Mouse (Mus musculus): ENCODE measurements around the gene Rnasel. TPM values are rescaled to one million over a fixed set of nuclear protein-coding genes. Genes with fewer than 3 reads are reported as not detected.
A peak's percentile ranks its signal among the peaks of the same experiment; 100 is the strongest.

Gene Rnasel
- polyA plus RNA-seq (2015; fragmentation: Nextera tagmentation; extraction: Ambion mirVana): 16.2 and 16.7 TPM in 2 replicates

DNA sequence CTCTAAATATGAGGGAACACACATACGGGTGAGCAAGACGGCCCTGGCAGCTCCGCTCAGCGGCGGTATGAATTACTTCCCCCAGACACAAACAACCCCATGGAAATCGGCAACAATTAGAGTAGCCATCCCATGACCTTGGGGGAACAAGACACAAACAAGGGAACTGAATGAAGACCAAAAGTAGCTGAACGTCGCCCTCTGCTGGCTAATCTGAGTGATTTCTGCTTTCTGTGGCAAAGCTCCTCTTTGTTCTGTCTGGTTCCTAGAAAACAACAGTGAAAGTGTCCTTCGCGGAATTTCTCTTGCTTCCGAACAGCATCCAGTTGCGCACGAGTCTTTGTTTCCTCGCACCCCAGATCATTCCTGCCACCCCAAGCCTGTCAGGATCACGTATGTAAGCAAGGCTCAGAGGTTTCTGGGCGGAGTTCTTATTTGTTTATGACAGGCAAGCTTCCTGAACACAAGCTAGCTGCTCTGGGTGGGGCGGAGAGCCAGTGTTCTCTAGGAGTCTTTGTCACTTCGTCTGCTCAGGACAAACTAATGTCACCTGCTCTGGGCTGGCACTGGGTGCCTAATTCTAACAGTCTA is at the start of gene Rnasel:
Gene Rnasel, plus strand, starts transcription at position 216 of the 591 bp plus-strand sequence.
- no peaks in the 10 kb centered on the region for H3K9me3 ChIP-seq
- peak within 1 kb of the TSS; percentile 72 for H3K9ac ChIP-seq
- H3K36me3 ChIP-seq: no peaks in the 10 kb centered on the region
- 0 out of 2 replicates have a peak, but pooled peaks have one; percentile 60 for ATAC-seq (ENCODE audit: insufficient number of reproducible peaks, insufficient read depth, low FRiP score, low TSS enrichment, low read depth)
- peak within 1 kb of the TSS; percentile 47 for H3K4me3 ChIP-seq
- peak within 1 kb of the TSS; percentile 11; the same call in 1 of the 2 replicates for H3K27ac ChIP-seq
- H3K27me3 ChIP-seq: no peaks in the 10 kb centered on the region
- H3K4me2 ChIP-seq: peak within 1 kb of the TSS; percentile 63
- H3K4me1 ChIP-seq: peaks cover 28% of the 10 kb centered on the region
- 2% methylated on average over 18 of the region's 18 CpGs for WGBS

DNA sequence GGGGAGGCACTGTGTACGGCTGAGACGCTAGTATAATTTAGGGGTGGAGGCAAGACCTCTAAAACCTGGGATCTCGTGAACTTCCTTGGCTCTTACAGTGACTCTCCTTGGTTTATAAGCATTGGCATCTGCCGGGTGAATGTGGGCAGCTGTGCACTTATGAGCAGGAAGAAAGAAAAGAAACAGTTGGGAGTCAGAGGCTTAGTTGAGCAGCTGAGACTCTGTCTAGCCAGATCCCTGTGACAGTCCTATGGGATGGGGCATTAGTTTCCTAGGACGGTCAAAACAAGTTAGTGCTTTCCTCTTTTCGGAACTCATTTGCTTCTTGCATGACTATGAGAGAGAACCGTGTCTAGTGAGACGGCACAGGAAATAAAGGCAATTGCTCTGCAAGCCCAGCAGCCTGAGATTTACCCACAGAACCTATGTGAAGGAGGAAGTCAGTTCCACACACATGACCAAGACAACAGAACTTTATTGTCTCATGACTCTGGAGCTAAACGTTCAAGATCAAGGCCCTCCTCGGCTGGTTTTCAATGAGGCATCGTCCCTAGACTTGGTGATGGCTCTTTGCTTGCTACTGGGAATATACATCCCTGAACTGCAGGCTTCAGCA is 48.7 kb upstream of the Rnasel start:
- Histone ChIP-seq H3K4me1 (peaks cover 69% of the 10 kb centered on the region), H3K27me3 (no peaks in the 10 kb centered on the region; the same call in 1 of the 2 replicates), H3K4me3 (no peak overlapping the region), H3K36me3 (no peaks in the 10 kb centered on the region), H3K4me2 (no peak overlapping the region), H3K27ac (no peak overlapping the region), H3K9me3 (no peaks in the 10 kb centered on the region), H3K9ac (no peak overlapping the region)
- WGBS: 77% methylated on average over 11 of the region's 11 CpGs
- no peak for ATAC-seq (ENCODE audit: insufficient number of reproducible peaks, insufficient read depth, low FRiP score, low TSS enrichment, low read depth)

DNA sequence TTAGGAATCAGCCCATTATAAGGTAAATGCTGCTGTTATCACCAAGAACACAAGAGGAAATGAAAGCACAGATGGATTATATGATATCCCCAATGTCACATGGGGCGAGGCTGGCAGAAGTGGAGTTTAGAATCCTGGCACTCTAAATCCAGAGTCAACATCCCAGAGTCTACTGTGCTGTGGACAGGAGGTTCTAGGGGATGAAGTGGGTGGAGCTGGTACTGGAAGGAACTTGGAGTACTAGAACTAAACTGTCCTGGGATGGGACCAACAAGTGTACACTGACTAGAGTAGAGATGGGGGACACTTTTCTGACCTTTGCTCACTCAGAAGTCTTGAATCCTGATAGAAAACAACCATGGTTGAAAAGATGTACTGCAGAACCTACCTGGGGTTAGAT is 47.8 kb upstream of the Rnasel start:
- Histone ChIP-seq H3K27me3 (no peaks in the 10 kb centered on the region; the same call in 1 of the 2 replicates), H3K36me3 (no peaks in the 10 kb centered on the region), H3K4me2 (no peak overlapping the region), H3K9me3 (no peaks in the 10 kb centered on the region), H3K27ac (no peak overlapping the region), H3K4me1 (peaks cover 69% of the 10 kb centered on the region), H3K4me3 (no peak overlapping the region), H3K9ac (no peak overlapping the region)
- ATAC-seq (ENCODE audit: insufficient number of reproducible peaks, insufficient read depth, low FRiP score, low TSS enrichment, low read depth): no peak
- WGBS: 85% methylated on average over 1 of the region's 1 CpGs

DNA sequence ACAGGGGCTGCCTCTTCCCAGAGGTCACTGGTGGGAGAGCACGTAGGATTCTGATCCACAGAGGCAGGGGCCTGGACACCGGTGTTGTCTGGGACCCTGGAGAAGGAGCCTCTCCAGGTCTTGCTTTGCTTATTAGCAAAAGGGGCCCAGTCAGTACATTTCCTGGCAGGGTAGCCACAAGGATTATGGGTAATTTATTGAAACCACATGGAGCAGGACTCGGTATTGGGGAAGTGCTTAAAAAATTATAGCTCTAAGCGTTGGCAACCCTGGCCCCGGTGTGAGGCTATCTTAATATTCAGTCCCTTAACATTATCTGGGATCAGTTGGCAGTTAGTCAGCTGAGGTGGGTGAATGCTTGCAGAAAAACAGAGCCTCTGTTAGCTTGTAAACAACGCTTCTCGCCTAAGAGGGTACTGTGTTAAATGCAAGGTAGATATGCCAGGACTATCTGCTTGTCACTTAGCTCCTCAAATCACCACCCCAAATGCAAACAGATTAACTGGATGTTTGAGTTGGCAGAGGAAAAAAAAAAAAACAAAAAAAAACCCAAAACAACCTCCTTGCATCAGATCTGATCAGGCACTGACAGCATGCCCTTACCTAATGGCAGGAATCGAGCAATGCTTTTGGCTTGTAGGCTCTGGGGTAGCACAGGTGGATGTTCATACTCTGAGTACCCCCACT is 46.9 kb upstream of the Rnasel start:
- ATAC-seq (ENCODE audit: insufficient number of reproducible peaks, insufficient read depth, low FRiP score, low TSS enrichment, low read depth): no peak
- no peak overlapping the region for H3K4me3 ChIP-seq
- H3K4me2 ChIP-seq: no peak overlapping the region
- no peaks in the 10 kb centered on the region for H3K9me3 ChIP-seq
- peaks cover 69% of the 10 kb centered on the region for H3K4me1 ChIP-seq
- peak overlapping the region; percentile 55; the same call in 1 of the 2 replicates for H3K27ac ChIP-seq
- 47% methylated on average over 8 of the region's 8 CpGs for WGBS
- H3K36me3 ChIP-seq: no peaks in the 10 kb centered on the region
- no peak overlapping the region for H3K9ac ChIP-seq
- no peaks in the 10 kb centered on the region; the same call in 1 of the 2 replicates for H3K27me3 ChIP-seq

DNA sequence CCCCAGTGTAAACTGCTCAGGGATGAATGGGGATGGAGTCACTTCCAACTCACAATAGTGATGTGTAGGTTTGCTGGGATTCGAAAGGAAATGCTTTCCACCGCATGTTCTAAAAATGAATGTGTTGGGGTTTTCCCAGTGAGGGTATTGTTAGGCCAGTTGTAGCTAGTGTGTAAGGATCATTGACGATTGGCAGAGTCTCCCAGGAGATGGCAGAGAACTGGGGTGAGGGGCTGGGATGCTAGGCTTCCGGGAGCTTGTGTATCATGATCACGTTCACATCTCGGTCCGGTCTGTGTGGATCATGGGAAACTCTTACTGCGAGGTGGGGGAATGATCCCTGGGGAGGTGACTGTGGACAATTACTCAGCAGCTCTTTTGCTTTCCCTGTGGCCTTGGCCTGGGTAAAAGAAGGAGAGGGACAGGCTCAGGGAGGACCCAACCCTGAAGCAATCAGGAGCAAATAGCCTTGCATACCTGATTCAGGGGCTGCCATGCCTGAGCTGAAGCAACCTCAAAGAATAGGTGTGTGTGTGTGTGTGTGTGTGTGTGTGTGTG is 46.3 kb upstream of the Rnasel start:
- no peak overlapping the region for H3K4me2 ChIP-seq
- peaks cover 66% of the 10 kb centered on the region for H3K4me1 ChIP-seq

DNA sequence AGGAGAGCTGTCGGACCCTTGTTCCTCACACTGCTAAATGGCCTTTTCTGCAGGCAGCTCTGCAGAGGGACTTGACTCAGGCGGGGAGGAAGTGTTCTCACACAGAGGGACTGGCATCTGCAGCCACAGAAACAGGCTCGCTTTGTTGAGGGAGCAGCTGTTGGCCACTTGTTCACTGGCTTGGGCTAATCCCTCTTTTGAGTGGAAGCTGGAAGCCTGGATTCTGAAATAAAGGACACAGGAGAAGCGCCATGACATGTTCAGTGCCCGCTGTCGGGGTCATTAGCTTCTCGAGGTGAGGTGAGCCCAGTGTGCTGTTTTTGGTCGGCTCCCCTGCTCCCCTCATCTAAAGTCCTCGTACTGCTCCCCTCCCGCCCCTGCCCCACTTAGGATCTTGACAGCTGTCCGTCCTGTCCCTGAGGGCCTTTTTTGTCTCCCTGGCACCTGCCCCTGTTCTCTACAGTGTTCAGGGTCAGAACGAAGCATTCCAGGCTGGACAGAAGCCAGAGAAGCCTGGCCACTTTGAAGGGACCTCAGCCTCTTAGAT is 45.7 kb upstream of the Rnasel start:
- no peaks in the 10 kb centered on the region; the same call in 1 of the 2 replicates for H3K27me3 ChIP-seq
- H3K4me2 ChIP-seq: no peak overlapping the region
- no peaks in the 10 kb centered on the region for H3K36me3 ChIP-seq
- 9% methylated on average over 12 of the region's 12 CpGs for WGBS
- H3K9ac ChIP-seq: no peak overlapping the region
- H3K4me3 ChIP-seq: no peak overlapping the region
- H3K9me3 ChIP-seq: no peaks in the 10 kb centered on the region
- no peak for ATAC-seq (ENCODE audit: insufficient number of reproducible peaks, insufficient read depth, low FRiP score, low TSS enrichment, low read depth)
- H3K27ac ChIP-seq: no peak overlapping the region
- H3K4me1 ChIP-seq: peaks cover 62% of the 10 kb centered on the region

More for the DNA sequence above, 46.3 kb upstream of the Rnasel start:
- H3K4me3 ChIP-seq: no peak overlapping the region
- H3K9ac ChIP-seq: no peak overlapping the region
- no peaks in the 10 kb centered on the region; the same call in 1 of the 2 replicates for H3K27me3 ChIP-seq
- WGBS: 41% methylated on average over 8 of the region's 8 CpGs
- no peaks in the 10 kb centered on the region for H3K9me3 ChIP-seq
- no peaks in the 10 kb centered on the region for H3K36me3 ChIP-seq
- no peak for ATAC-seq (ENCODE audit: insufficient number of reproducible peaks, insufficient read depth, low FRiP score, low TSS enrichment, low read depth)
- no peak overlapping the region for H3K27ac ChIP-seq

DNA sequence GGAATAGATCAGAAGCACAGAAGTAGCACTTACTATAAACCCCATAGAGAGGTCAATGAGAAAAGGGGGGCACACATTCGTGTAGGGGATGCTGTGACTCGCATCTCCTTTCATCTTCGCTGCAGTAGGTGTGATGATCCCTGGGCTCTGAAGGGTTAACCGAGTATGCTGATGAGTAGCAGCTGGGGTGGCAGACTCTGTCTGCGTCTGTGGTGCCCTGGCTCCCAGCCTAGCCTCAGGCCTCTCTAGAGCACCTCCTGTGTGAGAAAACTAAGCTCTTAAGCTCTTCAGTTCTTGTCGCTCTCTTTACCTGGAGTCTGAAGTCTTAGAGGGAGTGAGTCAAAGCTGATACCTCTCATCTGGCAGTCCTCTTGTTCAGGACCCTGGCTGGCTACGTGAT is 45.1 kb upstream of the Rnasel start:
- Histone ChIP-seq H3K9ac (no peak overlapping the region), H3K27me3 (no peaks in the 10 kb centered on the region; the same call in 1 of the 2 replicates), H3K4me2 (no peak overlapping the region), H3K4me3 (no peak overlapping the region), H3K9me3 (no peaks in the 10 kb centered on the region), H3K36me3 (no peaks in the 10 kb centered on the region), H3K27ac (no peak overlapping the region), H3K4me1 (peaks cover 56% of the 10 kb centered on the region)
- ATAC-seq (ENCODE audit: insufficient number of reproducible peaks, insufficient read depth, low FRiP score, low TSS enrichment, low read depth): no peak
- WGBS: 10% methylated on average over 7 of the region's 7 CpGs

DNA sequence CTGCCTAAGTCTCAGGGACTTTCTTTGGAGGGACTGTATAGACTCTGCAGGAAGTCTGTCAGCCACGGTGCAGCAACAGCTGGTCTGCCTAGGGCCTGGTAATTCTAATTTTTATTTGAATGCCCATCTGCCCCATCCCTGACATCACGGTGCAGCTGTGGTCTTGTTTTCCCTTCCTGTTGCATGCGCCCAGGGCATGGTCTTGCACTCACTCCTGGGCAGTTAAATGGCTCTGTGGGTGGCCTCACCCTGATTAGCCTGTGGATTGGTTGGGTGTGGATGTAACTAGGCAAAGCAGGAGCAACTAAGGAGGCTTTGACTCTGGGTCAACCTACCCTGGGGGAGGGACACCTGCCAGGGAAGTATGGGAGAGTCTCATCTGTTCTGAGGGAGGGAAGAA is 44.2 kb upstream of the Rnasel start:
- Histone ChIP-seq H3K36me3 (no peaks in the 10 kb centered on the region), H3K4me3 (no peak overlapping the region), H3K4me2 (no peak overlapping the region), H3K27ac (no peak overlapping the region), H3K9me3 (no peaks in the 10 kb centered on the region), H3K27me3 (no peaks in the 10 kb centered on the region; the same call in 1 of the 2 replicates), H3K9ac (no peak overlapping the region), H3K4me1 (peaks cover 53% of the 10 kb centered on the region)
- ATAC-seq (ENCODE audit: insufficient number of reproducible peaks, insufficient read depth, low FRiP score, low TSS enrichment, low read depth): no peak
- WGBS: 45% methylated on average over 3 of the region's 3 CpGs

DNA sequence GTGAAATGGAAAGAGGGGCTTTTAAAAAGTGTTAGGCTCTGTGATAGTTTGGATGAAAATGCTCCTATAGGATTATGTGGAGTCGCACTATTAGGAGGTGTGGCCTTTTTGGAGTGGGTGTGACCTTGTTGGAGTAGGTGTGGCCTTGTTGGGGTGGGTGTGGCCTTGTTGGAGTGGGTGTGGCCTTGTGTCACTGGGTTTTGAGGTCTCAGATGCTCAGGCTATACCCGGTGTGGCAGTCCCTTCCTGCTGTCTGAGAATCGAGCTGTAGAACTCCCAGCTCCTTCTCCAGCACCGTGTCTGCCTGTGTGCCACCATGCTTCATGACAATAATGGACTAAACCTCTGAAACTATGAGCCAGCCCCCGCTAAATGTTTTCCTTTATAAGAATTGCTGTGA is 40.6 kb upstream of the Rnasel start:
- WGBS: 83% methylated on average over 5 of the region's 5 CpGs
- no peaks in the 10 kb centered on the region for H3K36me3 ChIP-seq

DNA sequence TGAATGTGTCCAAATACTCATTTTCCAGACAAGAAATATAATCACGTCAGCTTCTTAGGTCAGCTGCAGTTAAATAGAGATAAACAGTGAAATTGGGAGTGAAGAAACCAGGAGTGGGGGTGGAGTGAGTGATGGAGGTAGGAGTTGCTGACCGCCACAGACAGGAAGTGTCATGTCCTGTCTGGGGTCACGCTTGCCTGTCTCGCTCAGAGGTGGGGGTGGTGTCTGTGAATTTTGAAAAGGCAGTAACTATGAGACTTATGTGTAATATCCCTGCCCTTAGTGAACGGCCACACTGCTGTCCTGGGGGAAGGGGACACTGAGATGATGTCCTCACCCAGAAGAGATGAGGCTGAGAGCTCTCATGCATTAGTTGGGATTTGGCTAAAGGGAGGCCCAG is 39.8 kb upstream of the Rnasel start:
- peaks cover 17% of the 10 kb centered on the region for H3K4me1 ChIP-seq
- no peak overlapping the region for H3K9ac ChIP-seq
- H3K9me3 ChIP-seq: no peaks in the 10 kb centered on the region
- H3K27ac ChIP-seq: no peak overlapping the region
- no peak overlapping the region for H3K4me2 ChIP-seq
- H3K36me3 ChIP-seq: no peaks in the 10 kb centered on the region
- no peak overlapping the region for H3K4me3 ChIP-seq
- ATAC-seq (ENCODE audit: insufficient number of reproducible peaks, insufficient read depth, low FRiP score, low TSS enrichment, low read depth): no peak
- H3K27me3 ChIP-seq: no peaks in the 10 kb centered on the region
- 49% methylated on average over 5 of the region's 5 CpGs for WGBS

More for the DNA sequence above, 40.6 kb upstream of the Rnasel start:
- Histone ChIP-seq H3K9me3 (no peaks in the 10 kb centered on the region), H3K4me2 (no peak overlapping the region), H3K9ac (no peak overlapping the region), H3K27me3 (no peaks in the 10 kb centered on the region; the same call in 1 of the 2 replicates), H3K4me3 (no peak overlapping the region), H3K27ac (no peak overlapping the region), H3K4me1 (peaks cover 25% of the 10 kb centered on the region)
- no peak for ATAC-seq (ENCODE audit: insufficient number of reproducible peaks, insufficient read depth, low FRiP score, low TSS enrichment, low read depth)

DNA sequence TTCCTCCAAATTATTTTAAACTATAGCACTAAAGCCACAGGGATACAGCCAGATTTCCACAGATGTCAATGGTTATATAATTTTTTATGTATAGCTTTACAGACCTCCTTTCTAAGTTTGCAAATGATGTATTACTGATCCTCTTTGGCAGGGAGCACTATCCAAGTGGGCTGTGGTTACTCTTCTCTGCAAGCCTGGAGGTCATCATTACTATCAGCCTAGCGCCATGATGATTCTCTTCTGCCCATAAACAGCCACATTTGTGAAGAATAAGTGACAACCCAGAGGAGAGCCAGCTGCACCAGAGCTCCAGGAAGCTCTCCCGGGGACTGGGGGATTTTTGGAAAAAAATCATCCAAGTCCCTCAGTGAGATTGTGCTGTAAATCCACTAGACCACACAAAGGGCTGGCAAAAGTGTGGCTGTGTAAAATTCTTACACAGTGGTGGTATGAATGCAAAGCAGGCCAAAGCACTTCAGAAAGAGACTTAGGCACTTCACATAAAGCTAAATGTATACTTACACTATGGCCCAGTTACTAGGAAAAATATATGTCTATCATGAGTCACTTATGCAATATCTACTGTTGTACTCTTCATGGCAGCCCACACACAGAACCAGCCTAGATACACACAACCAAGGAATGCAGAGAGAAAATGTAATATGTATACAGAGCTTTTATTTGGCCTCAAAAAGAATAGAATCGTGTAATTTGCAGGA is 37.5 kb upstream of the Rnasel start:
- Histone ChIP-seq H3K27ac (no peak overlapping the region), H3K27me3 (no peaks in the 10 kb centered on the region), H3K4me2 (no peak overlapping the region), H3K4me1 (peaks cover 7% of the 10 kb centered on the region; the same call in 1 of the 2 replicates), H3K36me3 (no peaks in the 10 kb centered on the region), H3K9ac (no peak overlapping the region), H3K4me3 (no peak overlapping the region), H3K9me3 (no peaks in the 10 kb centered on the region)
- WGBS: 63% methylated on average over 3 of the region's 3 CpGs
- no peak for ATAC-seq (ENCODE audit: insufficient number of reproducible peaks, insufficient read depth, low FRiP score, low TSS enrichment, low read depth)

All from embryonic facial prominence, embryonic 13.5 days (tissue).